ENCODE assay signal across 8 mouse cellular contexts in the genomic region with DNA sequence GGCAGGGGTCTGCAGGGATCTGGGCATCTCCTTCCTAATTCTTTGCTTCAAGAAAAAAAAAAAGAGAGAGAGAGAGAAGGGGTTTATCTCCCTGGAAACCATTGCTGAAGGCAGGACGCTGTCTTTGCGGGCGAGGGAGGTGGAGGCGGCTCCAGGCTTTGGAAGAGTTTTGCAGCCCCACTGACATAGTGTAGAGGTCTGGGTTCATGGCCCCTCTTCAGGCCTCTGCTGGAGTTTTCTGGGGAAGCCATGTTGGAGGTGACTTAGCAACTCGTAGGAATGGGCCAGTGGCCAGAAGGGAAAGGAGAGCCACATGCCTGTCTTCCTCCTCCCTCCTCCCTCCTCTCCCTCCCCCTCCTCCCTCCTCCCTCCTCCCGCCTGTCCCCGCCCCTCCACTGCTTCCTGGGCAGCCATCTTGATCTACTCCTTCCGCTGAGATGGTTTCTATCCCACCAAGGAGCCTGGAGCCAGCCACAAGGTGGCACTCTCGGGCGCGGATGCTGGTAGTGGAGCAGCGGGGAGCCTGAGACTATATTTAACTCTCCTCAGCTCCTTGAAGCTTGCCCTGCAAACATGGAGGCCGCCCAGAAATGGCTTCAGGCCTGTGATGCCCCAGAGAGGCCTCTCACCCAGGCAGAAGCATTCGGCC. TPM values are rescaled to one million over a fixed set of nuclear protein-coding genes. Genes with fewer than 3 reads are reported as not detected.
A peak's percentile ranks its signal among the peaks of the same experiment; 100 is the strongest.
DNase-seq lines count a peak whose midpoint lies in the region; ATAC-seq and TF ChIP-seq lines count a peak whose summit lies in the region.

No protein-coding gene starts in this region.

- peak; percentile 81 for DNase-seq in 3134 (ENCODE audit: extremely low read depth, insufficient read length, low spot score)
- peak; percentile 91 to 92 for DNase-seq in adrenal gland, postnatal 36 days
- DNase-seq in embryonic facial prominence, embryonic 14.5 days (ENCODE audit: low spot score), result peak; percentile 93
- peak; percentile 36 to 52 for DNase-seq in heart, adult 9 months (ENCODE audit: low spot score in 2 of 2)
- peak; percentile 94 for DNase-seq in kidney, adult 9 months
- DNase-seq in midbrain, postnatal 0 days (ENCODE audit: low spot score), result peak; percentile 91
- DNase-seq in spleen, postnatal 14 days (ENCODE audit: low spot score in 2 of 2), result peak; percentile 58 to 71

- peak; percentile 96 for ATAC-seq in embryonic facial prominence, embryonic 14.5 days (ENCODE audit: low read depth)
- ATAC-seq in limb, embryonic 13.5 days (ENCODE audit: low FRiP score, low read depth), result peak; percentile 74
- ATAC-seq in midbrain, postnatal 0 days (ENCODE audit: low FRiP score), result peak; percentile 84

- no peaks in the 10 kb centered on the region for H3K36me3 ChIP-seq in embryonic facial prominence, embryonic 14.5 days (ENCODE audit: control insufficient read depth, insufficient read depth, low read length)
- no peaks in the 10 kb centered on the region for H3K36me3 ChIP-seq in limb, embryonic 13.5 days
- H3K36me3 ChIP-seq in midbrain, postnatal 0 days (ENCODE audit: insufficient read depth, low read length), result no peaks in the 10 kb centered on the region

- WGBS in embryonic facial prominence, embryonic 14.5 days, result 30% methylated on average over 11 of the region's 14 CpGs
- 30% methylated on average over 12 of the region's 14 CpGs for WGBS in limb, embryonic 13.5 days
- 10% methylated on average over 11 of the region's 14 CpGs for WGBS in midbrain, postnatal 0 days

- no peak overlapping the region for H3K4me2 ChIP-seq in embryonic facial prominence, embryonic 14.5 days (ENCODE audit: low read depth, low read length)
- no peak overlapping the region for H3K4me2 ChIP-seq in limb, embryonic 13.5 days (replicated peaks)
- no peak overlapping the region for H3K4me2 ChIP-seq in midbrain, postnatal 0 days (ENCODE audit: low read depth, low read length, poor library complexity, severe bottlenecking)

- H3K4me1 ChIP-seq in embryonic facial prominence, embryonic 14.5 days (ENCODE audit: control insufficient read depth, insufficient read depth, low read length), result no peaks in the 10 kb centered on the region
- peaks cover 12% of the 10 kb centered on the region; the same call in 1 of the 2 replicates for H3K4me1 ChIP-seq in limb, embryonic 13.5 days
- no peaks in the 10 kb centered on the region for H3K4me1 ChIP-seq in midbrain, postnatal 0 days (ENCODE audit: insufficient read depth, low read length)

- H3K27me3 ChIP-seq in embryonic facial prominence, embryonic 14.5 days (replicated peaks; ENCODE audit: control insufficient read depth, insufficient read depth, low read length), result no peaks in the 10 kb centered on the region
- no peaks in the 10 kb centered on the region for H3K27me3 ChIP-seq in limb, embryonic 13.5 days
- H3K27me3 ChIP-seq in midbrain, postnatal 0 days (ENCODE audit: insufficient read depth, low read length), result no peaks in the 10 kb centered on the region

- H3K4me3 ChIP-seq in embryonic facial prominence, embryonic 14.5 days (ENCODE audit: low read depth, low read length), result no peak overlapping the region
- H3K4me3 ChIP-seq in limb, embryonic 13.5 days, result no peak overlapping the region
- H3K4me3 ChIP-seq in midbrain, postnatal 0 days (ENCODE audit: low read depth, low read length), result no peak overlapping the region

- peak overlapping the region; percentile 62; the same call in 1 of the 2 replicates for H3K27ac ChIP-seq in embryonic facial prominence, embryonic 14.5 days (replicated peaks; ENCODE audit: low read depth, low read length)
- H3K27ac ChIP-seq in limb, embryonic 13.5 days, result no peak overlapping the region
- peak overlapping the region; percentile 55 for H3K27ac ChIP-seq in midbrain, postnatal 0 days (ENCODE audit: low read depth, low read length)

- H3K9me3 ChIP-seq in embryonic facial prominence, embryonic 14.5 days (ENCODE audit: control insufficient read depth, low read length), result no peaks in the 10 kb centered on the region
- H3K9me3 ChIP-seq in limb, embryonic 13.5 days, result no peaks in the 10 kb centered on the region
- no peaks in the 10 kb centered on the region for H3K9me3 ChIP-seq in midbrain, postnatal 0 days (ENCODE audit: low read length)

- H3K9ac ChIP-seq in embryonic facial prominence, embryonic 14.5 days (ENCODE audit: low read depth, low read length), result no peak overlapping the region
- no peak overlapping the region for H3K9ac ChIP-seq in limb, embryonic 13.5 days
- H3K9ac ChIP-seq in midbrain, postnatal 0 days (replicated peaks; ENCODE audit: low read length, poor library complexity, severe bottlenecking), result 0 out of 2 replicates have a peak overlapping the region, but pooled peaks have one; percentile 25

- peak; percentile 83 for TF ChIP-seq CTCF in midbrain, postnatal 0 days (IDR thresholded peaks at IDR 0.05)

RNA-seq across cellular contexts. Expression of gene Pard6b, which starts 47.5 kb away (rescaled TPM):
- 1 to 10 TPM in 1 of 2 experiments, under 1 TPM in 1; 0.99 to 1.3 TPM for total RNA-seq in adrenal gland, postnatal 36 days (2021)
- 2.9 and 3.0 TPM in 2 replicates for polyA plus RNA-seq in embryonic facial prominence, embryonic 14.5 days (2014; fragmentation: Nextera tagmentation; extraction: Ambion mirVana)
- 2.7 and 3.7 TPM in 2 replicates for polyA plus RNA-seq in limb, embryonic 13.5 days (2015; fragmentation: Nextera tagmentation; extraction: Ambion mirVana)
- 6.6 and 6.8 TPM in 2 replicates for total RNA-seq in midbrain, postnatal 0 days (2014; rRNA removed)
- polyA plus RNA-seq in midbrain, postnatal 0 days (2015; fragmentation: Nextera tagmentation; extraction: Ambion mirVana), result 3.9 and 5.1 TPM in 2 replicates

Comparison
In these comparisons a context has a peak if more than half of its experiments do, and no peak if none do; other contexts are left out.
1. DNase-seq: peak in every context shown above with its lines; median percentile 94 in kidney, adult 9 months; 93 in embryonic facial prominence, embryonic 14.5 days; 92 in adrenal gland, postnatal 36 days; 91 in midbrain, postnatal 0 days; 81 in 3134; 64 in spleen, postnatal 14 days; 44 in heart, adult 9 months.